Mouse (Mus musculus): ENCODE results near the gene Klc1.

- TF ChIP-seq MYOG (IDR thresholded peaks at IDR 0.05; ENCODE audit: control insufficient read depth in 1 of 3, insufficient read depth in 1 of 3, insufficient read length in 2 of 3, low read depth in 2 of 3) (no peak), POLR2A (IDR thresholded peaks at IDR 0.05; ENCODE audit: insufficient read length, low read depth) (no peak), TCF12 (IDR thresholded peaks at IDR 0.05; ENCODE audit: insufficient read depth, poor library complexity, severe bottlenecking) (no peak), MAX (IDR thresholded peaks at IDR 0.05; ENCODE audit: low read depth) (no peak), POLR2AphosphoS2 (IDR thresholded peaks at IDR 0.05; ENCODE audit: insufficient read length, low read depth) (no peak), E2F4 (IDR thresholded peaks at IDR 0.05; ENCODE audit: insufficient read depth) (no peak), TCF3 (IDR thresholded peaks at IDR 0.05; ENCODE audit: insufficient read length, low read depth) (no peak)
These were observed 57.9 kb downstream of the Klc1 start for GRCm38 (mm10) chr12:111816528-111816927.

Data from myocyte (in vitro differentiated cells).